Mouse (Mus musculus): Measurements from ENCODE around the gene Adam1a.

DNA sequence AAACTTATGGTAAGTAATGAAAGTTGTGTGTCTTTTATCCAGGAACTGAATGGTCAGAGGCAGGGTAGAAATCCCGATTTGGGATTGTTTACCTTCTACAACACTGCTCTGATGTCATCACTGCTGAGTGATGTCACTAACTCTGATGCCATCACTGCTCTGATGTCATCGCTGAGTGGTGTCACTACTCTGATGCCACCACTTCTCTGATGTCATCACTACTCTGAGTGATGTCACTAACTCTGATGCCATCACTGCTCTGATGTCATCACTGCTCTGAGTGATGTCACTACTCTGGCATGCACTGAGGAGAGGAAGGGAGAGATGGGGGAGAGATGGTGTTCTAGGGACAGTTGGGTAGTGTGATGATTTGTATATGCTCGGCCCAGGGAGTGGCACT lies 17.2 kb upstream of the Adam1a start:
- TF ChIP-seq CTCF (IDR thresholded peaks at IDR 0.05; ENCODE audit: low read depth, low read length) (no peak), GATA1 (IDR thresholded peaks at IDR 0.05; ENCODE audit: borderline replicate concordance, low read length) (no peak), POLR2AphosphoS5 (IDR thresholded peaks at IDR 0.05; ENCODE audit: insufficient replicate concordance, low read depth, low read length) (no peak), TAL1 (conservative IDR thresholded peaks at IDR 0.05; ENCODE audit: low read depth, low read length) (no peak), GATA2 (IDR thresholded peaks at IDR 0.05; ENCODE audit: borderline replicate concordance, low read depth, low read length) (no peak)

Data from G1E (cell line).